Mouse (Mus musculus) forebrain, embryonic 12.5 days (tissue): ENCODE data around the gene Mcf2l. TPM values are rescaled to one million over a fixed set of nuclear protein-coding genes. Genes with fewer than 3 reads are reported as not detected.

Experiments
- ATAC-seq: fragments of 200-750 bp; cut with Nextera tagmentation; 2 replicates; pipeline ENCODE4 v1.8.0; 2017; ENCODE audit warnings: moderate TSS enrichment; ENCODE audit not compliant: low FRiP score
- H3K27ac ChIP-seq: fragments of 300-500 bp; sonication (generic); 2 replicates; pipeline ENCODE4 v1.5.1; 2016; ENCODE audit warnings: mild to moderate bottlenecking
- H3K27me3 ChIP-seq: fragments of 300-500 bp; sonication (generic); 2 replicates; pipeline ENCODE4 v1.6.1; 2016; ENCODE audit warnings: mild to moderate bottlenecking
- H3K36me3 ChIP-seq: fragments of 300-500 bp; sonication (generic); replicated peaks from 2 replicates; pipeline ENCODE4 v1.6.1; 2016; ENCODE audit warnings: mild to moderate bottlenecking
- H3K4me1 ChIP-seq: fragments of 300-500 bp; sonication (generic); 2 replicates; pipeline ENCODE4 v1.6.1; 2016
- H3K4me2 ChIP-seq: fragments of 300-500 bp; sonication (generic); 2 replicates; pipeline ENCODE4 v1.6.1; 2016; ENCODE audit warnings: mild to moderate bottlenecking, moderate library complexity
- H3K4me3 ChIP-seq: fragments of 300-500 bp; sonication (generic); replicated peaks from 2 replicates; pipeline ENCODE4 v1.5.1; 2016; ENCODE audit warnings: mild to moderate bottlenecking
- H3K9ac ChIP-seq: fragments of 300-500 bp; sonication (generic); 2 replicates; pipeline ENCODE4 v1.6.1; 2016; ENCODE audit warnings: mild to moderate bottlenecking
- H3K9me3 ChIP-seq: fragments of 300-500 bp; sonication (generic); 2 replicates; pipeline ENCODE4 v1.6.1; 2016
- WGBS: fragments of 180-500 bp; shearing (Covaris S2); methylation state at CpG from one replicate; pipeline ENCODE4 v1.1.7; 2016; 5-methylcytosine and 5-hydroxymethylcytosine counted together
- polyA plus RNA-seq: library from polyadenylated mRNA; unstranded; fragments of >200 nt; fragmentation: Nextera tagmentation; extraction: Ambion mirVana; gene quantifications from 2 replicates; pipeline ENCODE4 v1.2.1, GENCODE M21; 2016

Gene Mcf2l
- polyA plus RNA-seq, 1 experiment from 2014 or later = 90.2 TPM

DNA sequence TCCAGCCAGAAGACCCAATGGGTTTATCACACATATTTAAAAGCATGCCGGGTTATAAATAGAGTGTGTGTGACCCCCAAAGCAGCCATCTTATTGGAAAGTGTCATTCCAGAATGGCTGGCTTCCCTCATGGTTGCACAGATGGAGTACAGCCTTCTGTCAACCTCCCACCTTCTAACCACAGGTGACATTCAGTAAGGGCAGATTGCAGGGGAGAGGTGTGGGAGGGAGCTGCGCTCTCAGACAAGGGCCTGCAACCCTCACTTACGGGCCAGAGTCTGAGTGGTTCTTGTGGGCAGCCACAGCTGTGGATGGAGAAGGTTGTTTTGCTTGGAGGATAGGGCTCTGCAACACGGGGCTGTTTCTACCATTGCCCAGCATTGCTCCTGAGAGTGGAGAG lies 47.0 kb downstream of the Mcf2l start:
- H3K4me3 ChIP-seq = no peak overlapping the region
- ATAC-seq = no peak
- H3K9ac ChIP-seq = no peak overlapping the region
- H3K27ac ChIP-seq = no peak overlapping the region
- H3K4me2 ChIP-seq = no peak overlapping the region
- whole genome bisulfite sequencing = 93% methylated on average over 4 of the region's 4 CpGs
- peaks cover 12% of the 10 kb centered on the region for H3K4me1 ChIP-seq
- H3K27me3 ChIP-seq = no peaks in the 10 kb centered on the region
- no peaks in the 10 kb centered on the region for H3K9me3 ChIP-seq
- no peaks in the 10 kb centered on the region for H3K36me3 ChIP-seq

DNA sequence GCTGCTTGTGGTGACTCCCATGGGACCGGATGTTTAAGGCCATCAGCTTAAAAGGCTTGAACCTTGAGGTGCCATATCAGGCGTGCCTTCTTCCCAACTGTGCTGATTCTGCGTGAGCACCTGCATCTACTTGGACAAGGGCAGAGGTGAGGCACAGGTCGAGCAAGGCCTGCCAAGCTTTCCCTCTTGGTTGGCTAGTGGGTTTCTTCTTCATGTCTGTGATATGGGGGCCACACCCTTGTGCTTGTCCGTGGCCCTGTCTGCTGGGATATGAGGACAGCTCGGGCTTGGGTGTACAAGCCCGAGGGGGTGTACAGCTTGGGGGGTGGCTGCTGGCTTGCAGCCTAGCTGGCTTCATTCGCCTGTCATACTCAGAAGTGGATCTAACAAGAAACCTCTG lies 51.4 kb downstream of the Mcf2l start:
- 94% methylated on average over 8 of the region's 8 CpGs for WGBS

DNA sequence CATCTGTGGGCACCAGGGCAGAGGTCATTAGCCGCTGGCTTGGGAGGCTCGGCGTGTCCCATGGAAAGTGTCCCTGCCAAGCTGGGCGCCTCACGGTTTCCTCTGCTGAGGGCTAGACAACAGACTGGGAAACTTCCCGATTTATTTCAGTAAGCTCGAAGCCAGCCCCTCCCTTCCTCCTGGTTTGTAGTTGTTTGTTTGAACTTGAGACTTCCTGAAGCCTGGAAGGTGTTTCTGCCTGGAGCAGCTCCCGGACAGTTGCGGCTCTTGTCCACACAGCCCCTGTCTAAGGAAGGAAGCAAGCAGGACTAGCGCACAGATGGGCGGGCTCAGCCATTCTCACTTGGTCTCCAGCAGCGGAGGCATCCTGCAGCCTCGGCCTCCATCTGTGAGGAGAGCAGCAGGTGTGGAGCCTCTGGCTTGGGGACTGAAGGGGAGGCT lies 52.4 kb downstream of the Mcf2l start:
- Histone ChIP-seq H3K4me3 (no peak overlapping the region), H3K27ac (no peak overlapping the region), H3K9ac (no peak overlapping the region), H3K4me1 (peaks cover 4% of the 10 kb centered on the region; the same call in 1 of the 2 replicates), H3K9me3 (no peaks in the 10 kb centered on the region), H3K36me3 (no peaks in the 10 kb centered on the region), H3K27me3 (no peaks in the 10 kb centered on the region), H3K4me2 (no peak overlapping the region)
- WGBS = 75% methylated on average over 13 of the region's 13 CpGs
- no peak for ATAC-seq

More for the DNA sequence above, 51.4 kb downstream of the Mcf2l start:
- Histone ChIP-seq H3K9me3 (no peaks in the 10 kb centered on the region), H3K27ac (no peak overlapping the region), H3K9ac (no peak overlapping the region), H3K4me3 (no peak overlapping the region), H3K27me3 (no peaks in the 10 kb centered on the region), H3K36me3 (no peaks in the 10 kb centered on the region), H3K4me1 (peaks cover 4% of the 10 kb centered on the region; the same call in 1 of the 2 replicates), H3K4me2 (no peak overlapping the region)
- no peak for ATAC-seq

DNA sequence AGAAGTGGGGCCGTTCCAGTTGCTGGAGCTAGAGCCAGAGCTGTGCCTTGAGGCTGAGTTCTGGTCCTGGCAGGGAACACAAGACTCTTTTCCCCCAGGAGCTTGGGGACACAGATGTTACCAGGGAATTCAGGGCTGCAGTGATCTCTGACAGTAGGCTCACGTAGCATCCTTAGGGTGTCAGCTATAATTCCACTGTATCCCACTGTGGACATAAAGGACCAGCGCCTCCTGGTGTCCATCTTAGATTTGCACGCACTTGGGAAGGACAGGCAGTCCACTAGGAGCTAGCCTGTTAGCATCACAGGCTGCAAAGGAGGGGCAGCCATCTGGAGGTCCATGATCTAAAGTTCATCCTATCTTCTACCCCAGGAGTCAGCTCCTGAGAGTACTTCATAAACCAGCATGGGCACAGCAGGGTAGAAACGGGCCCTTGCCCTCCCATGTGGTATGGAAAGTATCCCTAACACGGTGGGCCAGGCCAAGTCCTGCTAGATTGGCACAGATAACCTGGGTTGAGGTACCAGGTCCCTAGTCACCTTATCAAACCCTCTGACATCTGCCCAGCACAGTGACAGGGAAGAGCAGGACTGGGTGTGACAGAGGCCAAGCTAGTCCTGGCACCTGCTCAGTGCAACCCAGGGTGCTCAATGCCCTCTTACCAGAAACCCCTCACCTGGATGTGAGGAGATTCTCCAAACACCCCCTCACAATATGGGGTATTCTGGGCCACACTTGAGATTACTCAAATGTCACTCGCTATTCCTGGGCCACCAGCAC lies 53.8 kb downstream of the Mcf2l start:
- Histone ChIP-seq H3K27me3 (no peaks in the 10 kb centered on the region), H3K4me1 (peaks cover 15% of the 10 kb centered on the region), H3K36me3 (no peaks in the 10 kb centered on the region), H3K9me3 (no peaks in the 10 kb centered on the region), H3K4me3 (no peak overlapping the region), H3K27ac (no peak overlapping the region), H3K4me2 (no peak overlapping the region), H3K9ac (no peak overlapping the region)
- no peak for ATAC-seq
- whole genome bisulfite sequencing = 67% methylated on average over 7 of the region's 7 CpGs

DNA sequence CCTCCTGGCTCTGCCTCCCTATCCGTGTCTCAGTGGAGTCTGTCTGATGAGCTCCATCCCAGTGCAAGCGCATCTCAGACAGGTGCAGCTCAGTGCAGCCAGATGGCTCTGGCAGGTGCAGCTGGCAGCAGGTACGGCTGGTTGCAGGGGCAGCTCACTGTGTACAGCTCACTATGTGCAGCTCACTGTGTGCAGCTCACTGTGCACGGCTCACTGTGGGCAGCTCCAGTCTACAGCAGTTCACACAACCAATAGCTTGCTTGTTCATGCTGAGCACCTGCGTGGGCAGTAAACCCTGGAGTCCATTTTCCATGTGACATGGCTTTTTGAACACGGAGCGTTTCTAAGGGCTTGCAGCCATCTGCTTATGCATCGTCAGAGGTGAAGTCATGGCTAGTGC lies 54.4 kb downstream of the Mcf2l start:
- Histone ChIP-seq H3K9me3 (no peaks in the 10 kb centered on the region), H3K4me3 (no peak overlapping the region), H3K9ac (no peak overlapping the region), H3K27ac (no peak overlapping the region), H3K4me2 (no peak overlapping the region), H3K4me1 (peaks cover 15% of the 10 kb centered on the region), H3K27me3 (no peaks in the 10 kb centered on the region), H3K36me3 (no peaks in the 10 kb centered on the region)
- ATAC-seq = no peak
- 90% methylated on average over 8 of the region's 8 CpGs for WGBS

DNA sequence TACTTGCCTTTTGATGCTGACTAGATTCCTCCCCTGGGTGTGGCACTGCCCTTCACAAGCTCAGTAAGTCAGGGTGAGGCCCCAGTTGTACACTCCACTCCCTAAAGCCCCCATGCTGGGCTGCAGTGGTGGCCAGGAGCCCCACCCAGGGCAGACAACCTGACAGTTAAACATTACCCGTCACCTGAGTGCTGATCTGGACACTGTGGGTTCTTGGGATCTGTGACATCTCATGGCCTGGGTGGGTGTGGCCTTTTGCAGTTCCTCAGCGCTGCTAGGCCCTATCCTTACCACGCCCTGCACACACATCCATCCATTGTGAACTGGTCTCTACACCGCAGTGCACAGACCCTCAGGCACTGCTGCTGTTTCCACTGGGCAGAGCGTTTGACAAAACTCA lies 55.3 kb downstream of the Mcf2l start:
- Histone ChIP-seq H3K4me3 (no peak overlapping the region), H3K4me1 (peaks cover 20% of the 10 kb centered on the region), H3K9ac (no peak overlapping the region), H3K27ac (no peak overlapping the region), H3K9me3 (no peaks in the 10 kb centered on the region), H3K36me3 (no peaks in the 10 kb centered on the region), H3K27me3 (no peaks in the 10 kb centered on the region), H3K4me2 (no peak overlapping the region)
- WGBS = 89% methylated on average over 5 of the region's 5 CpGs
- ATAC-seq = no peak

DNA sequence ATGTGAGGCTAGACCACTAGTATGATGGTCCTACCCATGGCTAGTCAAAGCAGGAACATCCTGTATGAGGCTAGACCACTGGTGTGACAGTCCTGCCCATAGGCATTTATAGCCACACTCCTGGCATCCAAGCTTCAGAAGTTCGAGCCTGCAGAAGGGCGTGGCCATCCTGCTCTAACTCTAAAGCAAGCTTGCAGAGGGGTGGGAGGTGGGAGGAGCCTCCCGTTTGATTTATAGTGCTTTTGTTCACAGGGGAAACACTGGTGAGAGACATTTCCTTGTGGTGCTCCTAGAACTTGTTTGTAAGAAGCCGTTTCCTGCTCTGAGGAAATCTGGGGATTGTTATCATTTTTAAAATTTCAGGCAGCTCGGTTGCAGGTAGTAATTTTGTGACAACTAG lies 56.7 kb downstream of the Mcf2l start:
- 50% methylated on average over 5 of the region's 5 CpGs for WGBS

DNA sequence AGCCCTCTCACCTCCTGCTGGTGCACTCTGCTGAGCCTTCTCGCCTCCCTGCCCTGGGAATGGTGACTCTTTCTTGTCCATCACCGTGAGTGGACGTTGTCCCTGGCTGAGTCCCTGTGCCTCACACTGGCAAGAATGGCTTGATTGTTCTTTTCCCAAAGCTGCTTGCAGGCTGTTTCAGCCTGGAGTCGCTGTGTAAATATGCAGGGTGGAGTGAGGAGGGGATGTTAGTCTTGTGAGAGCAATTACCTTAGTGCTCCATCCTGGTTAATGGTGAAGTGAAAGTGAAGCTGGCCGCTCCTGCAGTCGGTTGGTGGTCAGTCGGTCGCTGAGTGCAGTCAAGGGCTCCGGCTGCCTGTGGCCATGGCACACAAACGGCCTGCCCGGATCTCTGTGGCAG lies 57.8 kb downstream of the Mcf2l start:
- Histone ChIP-seq H3K27ac (peak overlapping the region; percentile 20; the same call in 1 of the 2 replicates), H3K9ac (peak overlapping the region; percentile 4; the same call in 1 of the 2 replicates)

More for the DNA sequence above, 56.7 kb downstream of the Mcf2l start:
- Histone ChIP-seq H3K27me3 (no peaks in the 10 kb centered on the region), H3K4me2 (no peak overlapping the region), H3K9me3 (no peaks in the 10 kb centered on the region), H3K9ac (no peak overlapping the region), H3K4me3 (no peak overlapping the region), H3K4me1 (peaks cover 20% of the 10 kb centered on the region), H3K36me3 (no peaks in the 10 kb centered on the region), H3K27ac (no peak overlapping the region)
- no peak for ATAC-seq

DNA sequence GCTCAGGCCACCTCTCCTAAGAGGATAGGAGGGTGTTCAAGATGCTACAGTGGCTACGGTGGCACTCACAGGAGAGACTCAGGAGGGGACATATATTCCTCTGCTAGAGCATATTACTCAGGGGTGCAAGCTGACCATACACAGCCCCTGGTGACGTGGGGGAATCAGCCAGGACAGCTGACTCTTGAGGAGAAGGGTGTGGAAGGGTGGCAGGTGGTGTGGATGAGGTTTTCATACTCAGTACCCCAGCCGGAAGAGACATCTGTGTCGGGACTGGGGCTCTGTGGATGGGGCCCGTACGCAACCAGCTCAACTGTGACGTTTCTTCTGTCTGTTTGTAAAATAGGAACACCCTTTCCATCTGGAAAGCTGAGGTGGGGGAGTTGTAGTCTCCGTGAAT lies 58.9 kb downstream of the Mcf2l start:
- Histone ChIP-seq H3K4me3 (no peak overlapping the region), H3K4me2 (no peak overlapping the region), H3K4me1 (peaks cover 15% of the 10 kb centered on the region), H3K9me3 (no peaks in the 10 kb centered on the region), H3K27ac (no peak overlapping the region), H3K36me3 (no peaks in the 10 kb centered on the region; the same call in 1 of the 2 replicates), H3K9ac (no peak overlapping the region), H3K27me3 (no peaks in the 10 kb centered on the region)
- 84% methylated on average over 8 of the region's 8 CpGs for WGBS
- ATAC-seq = no peak

More for the DNA sequence above, 57.8 kb downstream of the Mcf2l start:
- 61% methylated on average over 11 of the region's 11 CpGs for whole genome bisulfite sequencing
- peaks cover 20% of the 10 kb centered on the region for H3K4me1 ChIP-seq
- H3K27me3 ChIP-seq = no peaks in the 10 kb centered on the region
- no peaks in the 10 kb centered on the region for H3K9me3 ChIP-seq
- no peak for ATAC-seq
- no peak overlapping the region for H3K4me3 ChIP-seq
- H3K4me2 ChIP-seq = no peak overlapping the region
- no peaks in the 10 kb centered on the region for H3K36me3 ChIP-seq

DNA sequence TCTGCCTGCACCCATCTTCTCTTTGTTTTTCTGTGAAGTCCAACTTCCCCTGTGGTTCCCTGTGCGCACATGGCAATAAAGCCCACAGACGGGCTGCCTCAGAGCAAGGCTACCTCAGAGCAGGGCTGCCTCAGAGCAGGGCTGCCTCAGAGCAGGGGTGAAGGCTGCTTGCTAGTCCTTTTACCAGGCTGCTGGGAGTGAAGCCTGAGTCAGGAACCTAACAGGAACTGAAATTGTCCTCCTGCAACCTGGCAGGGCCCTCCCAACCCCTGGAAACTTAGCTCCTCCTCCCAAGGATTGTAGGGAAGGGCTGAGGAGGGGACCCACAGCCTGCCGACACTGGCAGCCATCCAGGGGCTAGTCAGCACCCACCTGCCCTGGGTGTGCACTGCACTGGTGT lies 60.2 kb downstream of the Mcf2l start:
- Histone ChIP-seq H3K4me1 (peaks cover 15% of the 10 kb centered on the region), H3K4me2 (no peak overlapping the region), H3K27ac (no peak overlapping the region), H3K9me3 (no peaks in the 10 kb centered on the region), H3K4me3 (no peak overlapping the region), H3K36me3 (peaks cover 2% of the 10 kb centered on the region), H3K9ac (no peak overlapping the region), H3K27me3 (no peaks in the 10 kb centered on the region)
- 82% methylated on average over 3 of the region's 3 CpGs for WGBS
- no peak for ATAC-seq

DNA sequence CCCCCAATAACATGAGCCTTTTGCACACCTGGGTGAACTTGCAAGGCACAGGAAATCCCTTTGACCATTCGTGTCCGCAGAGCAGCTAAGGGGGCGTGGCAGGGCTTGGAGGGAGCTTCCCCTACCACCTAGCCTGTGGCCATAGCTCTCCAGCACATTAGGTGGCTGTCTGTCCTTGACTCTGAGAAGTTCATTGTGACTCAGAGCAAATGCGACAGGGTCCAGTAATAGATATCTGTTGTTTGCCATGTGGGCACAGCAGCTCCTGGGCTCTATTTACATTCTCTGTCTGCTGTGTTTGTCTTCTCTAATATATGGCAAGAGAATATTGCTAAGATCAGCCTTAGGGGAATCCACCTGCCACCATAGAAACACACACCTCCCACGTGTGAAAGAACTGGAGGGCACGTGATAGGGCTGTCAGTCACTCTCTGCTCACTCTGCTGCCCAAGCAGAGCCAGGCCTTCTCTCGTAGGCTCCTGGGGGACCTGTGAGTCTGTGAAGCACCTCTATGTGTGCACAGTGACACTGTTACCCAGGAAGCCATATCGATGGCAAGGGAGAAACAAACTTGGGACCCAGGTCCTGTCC lies 60.9 kb downstream of the Mcf2l start:
- Histone ChIP-seq H3K36me3 (peaks cover 4% of the 10 kb centered on the region), H3K9ac (no peak overlapping the region), H3K27me3 (no peaks in the 10 kb centered on the region), H3K27ac (no peak overlapping the region), H3K4me2 (no peak overlapping the region), H3K4me3 (no peak overlapping the region), H3K9me3 (no peaks in the 10 kb centered on the region), H3K4me1 (peaks cover 15% of the 10 kb centered on the region)
- ATAC-seq = no peak
- 81% methylated on average over 8 of the region's 8 CpGs for whole genome bisulfite sequencing

DNA sequence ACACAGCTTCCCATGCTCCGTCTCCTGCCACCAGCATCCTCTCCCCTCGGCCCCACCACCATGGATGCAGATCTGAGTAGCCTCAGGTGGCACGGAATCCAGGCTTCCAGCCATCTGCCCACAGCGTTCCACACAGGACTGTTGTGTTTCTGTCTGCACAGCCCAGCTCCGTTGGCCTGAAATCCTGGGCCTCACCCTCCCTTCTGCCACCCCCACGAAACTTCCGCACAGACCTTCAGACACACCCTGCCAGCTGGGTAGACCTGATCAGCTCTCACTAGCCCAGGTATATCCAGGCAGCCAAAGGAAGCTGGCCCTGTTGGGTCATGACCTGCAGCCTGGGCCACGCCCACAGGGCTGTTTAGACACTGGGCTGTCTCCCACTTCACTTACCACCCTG lies 66.9 kb downstream of the Mcf2l start:
- no peak for ATAC-seq
- Histone ChIP-seq H3K4me3 (no peak overlapping the region), H3K9me3 (no peaks in the 10 kb centered on the region), H3K27me3 (no peaks in the 10 kb centered on the region), H3K9ac (no peak overlapping the region), H3K36me3 (peaks cover 4% of the 10 kb centered on the region), H3K27ac (no peak overlapping the region), H3K4me2 (no peak overlapping the region), H3K4me1 (0 out of 2 replicates have a peak, but pooled peaks cover 6% of the 10 kb centered on the region)
- WGBS = 88% methylated on average over 8 of the region's 8 CpGs
